Mouse (Mus musculus) ES-Bruce4 (cell line): ENCODE data around the gene Cenpx.

Source experiments
- CTCF ChIP-seq: IDR thresholded peaks from one replicate; pipeline ENCODE4 v1.8.1; 2011; ENCODE audit warnings: low read depth, low read length
- EP300 ChIP-seq: IDR thresholded peaks from 2 replicates; pipeline ENCODE4 v1.6.1; 2011; ENCODE audit warnings: low read depth, low read length; ENCODE audit not compliant: insufficient read depth
- POLR2A ChIP-seq: IDR thresholded peaks from one replicate; pipeline ENCODE4 v1.8.1; 2011; ENCODE audit warnings: low read length; ENCODE audit not compliant: insufficient read depth

DNA sequence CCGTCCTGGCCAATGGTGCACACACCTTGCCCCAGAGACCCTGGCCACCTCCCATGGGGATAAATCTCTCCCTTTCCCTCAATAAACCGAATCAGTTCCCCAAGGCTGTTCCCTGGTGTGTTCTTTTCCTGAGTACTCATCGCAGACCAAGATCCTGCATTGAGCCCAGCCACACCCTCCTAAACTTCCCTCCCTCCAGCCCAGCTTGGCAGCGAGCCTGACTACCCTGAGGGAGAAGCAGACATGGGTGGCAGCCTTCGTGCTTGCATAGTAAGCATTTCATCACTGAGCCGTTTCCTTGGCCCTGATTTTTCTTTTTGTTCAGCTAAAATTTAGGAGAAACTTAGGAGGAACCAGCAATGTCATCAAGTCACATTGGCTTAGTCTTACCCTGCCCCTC lies 20.0 kb upstream of the Cenpx start:
- TF ChIP-seq POLR2A (no peak), CTCF (no peak), EP300 (no peak)
